Mouse (Mus musculus) spleen, embryonic (tissue): ENCODE measurements around the gene Tas2r130.
"Not testable (repeated sequence)": the region's sequence is repeated elsewhere in the genome, so short reads cannot be mapped to it uniquely, and the experiment has no call there.

Experiments
- CTCF ChIA-PET: fragments of 350-600 bp; sonication (Branson Sonifier 250); formaldehyde crosslinking; loops from one replicate; lab custom pipeline; 2022; lab: Charles Lee

Gene Tas2r130

GRCm38 (mm10) chr6:131630812-131631211 is at the start of gene Tas2r130:
Tas2r130 (minus strand) TSS chr6:131630912.
- CTCF ChIA-PET, result no interaction called here

GRCm38 (mm10) chr6:131678786-131679185 is 48.1 kb upstream of the Tas2r130 start, which contains the start of gene Tas2r106:
Tas2r106 (minus strand) TSS chr6:131678886.
- CTCF ChIA-PET, result no interaction called here

DNA sequence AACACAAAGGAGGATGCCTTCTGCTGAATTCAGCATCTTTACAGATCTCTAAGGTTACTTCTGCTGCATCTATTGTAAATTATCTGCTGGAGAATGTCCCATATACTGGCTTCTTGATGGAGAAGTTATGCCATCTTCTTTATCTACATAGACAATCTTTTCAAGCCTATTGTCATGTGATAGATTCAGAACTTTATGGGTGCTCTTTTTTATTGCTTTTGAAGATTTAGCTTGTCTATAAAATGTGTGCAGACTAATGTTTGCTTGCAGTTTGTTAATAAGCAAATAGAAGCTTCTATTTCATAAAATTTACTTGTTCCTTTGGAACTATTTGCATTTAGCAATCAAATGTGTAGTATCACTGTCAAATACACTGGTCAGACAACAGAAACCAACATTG is 29.3 kb upstream of the Tas2r130 start, which contains the start of gene Tas2r107:
Gene Tas2r107 (minus strand): TSS at position 101 of the 400 bp plus-strand sequence.
- CTCF ChIA-PET, result no interaction called here

DNA sequence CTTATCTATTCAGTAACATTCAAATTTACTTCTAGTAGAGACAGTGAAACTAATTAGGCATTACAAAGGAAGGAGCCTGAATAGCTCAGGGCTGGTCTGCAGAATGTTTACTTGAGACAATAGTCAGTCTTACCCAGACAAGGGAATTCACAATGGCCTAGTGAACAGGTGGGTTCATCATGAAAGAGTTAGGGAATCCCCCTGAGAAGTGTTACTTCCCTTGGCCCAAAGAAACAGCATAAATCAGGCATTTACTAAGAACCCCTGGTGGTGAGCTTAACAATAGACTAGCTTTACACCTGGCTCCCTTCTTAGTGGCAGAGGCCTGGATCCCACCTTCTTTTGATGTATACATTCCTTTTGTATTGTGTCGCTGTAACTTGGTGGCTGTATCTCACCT is 20.8 kb downstream of the Tas2r130 start:
- CTCF ChIA-PET, result not testable (repeated sequence)

DNA sequence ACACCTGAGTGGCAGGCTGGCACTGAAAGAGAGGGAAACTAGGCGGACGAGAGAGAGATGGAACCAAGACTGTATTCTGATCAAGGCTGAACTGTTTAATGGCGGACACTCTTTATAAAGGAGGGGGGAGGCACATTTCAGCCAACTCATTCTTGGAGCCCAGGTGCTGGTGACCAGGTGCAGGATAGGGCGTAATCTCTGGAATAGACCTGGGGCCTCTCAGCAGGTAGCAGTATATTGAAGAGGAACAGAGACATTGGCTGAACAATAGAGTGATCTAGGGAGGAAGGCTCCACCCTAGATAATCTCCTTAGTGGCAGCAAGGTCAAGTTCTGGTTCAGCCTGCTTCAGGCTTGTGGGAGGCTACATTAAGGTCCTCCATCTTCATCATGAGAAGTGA is 25.9 kb downstream of the Tas2r130 start:
- CTCF ChIA-PET, result no interaction called here
